Mouse (Mus musculus) cerebellum, adult 2 months (tissue): ENCODE results near the gene Limch1. TPM values are rescaled to one million over a fixed set of nuclear protein-coding genes. Genes with fewer than 3 reads are reported as not detected.

Experiments
- DNase-seq, 2 experiments: peaks; one replicate each; pipeline ENCODE4 v3.0.0; 2021
- H3K27ac ChIP-seq: fragments of 200-500 bp; 2 replicates; pipeline ENCODE4 v1.5.1; 2012; ENCODE audit warnings: low read length, control low read depth, inconsistent platforms; ENCODE audit not compliant: insufficient read depth
- H3K27me3 ChIP-seq: fragments of 200-500 bp; 2 replicates; pipeline ENCODE4 v1.6.1; 2012; ENCODE audit warnings: inconsistent platforms, mild to moderate bottlenecking, low read length, moderate library complexity; ENCODE audit not compliant: control insufficient read depth, insufficient read depth
- H3K4me1 ChIP-seq: fragments of 200-500 bp; 2 replicates; pipeline ENCODE4 v1.6.1; 2011; ENCODE audit warnings: low read length; ENCODE audit not compliant: control insufficient read depth, insufficient read depth
- H3K4me3 ChIP-seq: fragments of 200-500 bp; replicated peaks from 2 replicates; pipeline ENCODE3; 2011; ENCODE audit warnings: mild to moderate bottlenecking, low read depth, low read length, control low read depth; ENCODE audit not compliant: insufficient read depth
- CTCF ChIP-seq: fragments of 200-500 bp; IDR thresholded peaks from 2 replicates; pipeline ENCODE4 v1.5.1; 2011; ENCODE audit warnings: low read depth, mild to moderate bottlenecking, control low read depth, low read length, moderate library complexity, borderline replicate concordance; ENCODE audit not compliant: insufficient read depth
- POLR2A ChIP-seq: fragments of 200-500 bp; IDR thresholded peaks from 2 replicates; pipeline ENCODE4 v1.6.1; 2011; ENCODE audit warnings: low read length, control low read depth, borderline replicate concordance; ENCODE audit not compliant: insufficient read depth
- WGBS: fragments of 180-500 bp; shearing (Covaris S2); methylation state at CpG from one replicate; pipeline ENCODE4 v1.1.7; 2018; 5-methylcytosine and 5-hydroxymethylcytosine counted together
- polyA plus RNA-seq: library from polyadenylated mRNA; depleted of rRNA; stranded (reverse); fragments of >200 nt; gene quantifications from 2 replicates; pipeline ENCODE4 v1.2.3, GENCODE M21; 2012

The Limch1 gene
- polyA plus RNA-seq, 1 experiment = 68.1 TPM

DNA sequence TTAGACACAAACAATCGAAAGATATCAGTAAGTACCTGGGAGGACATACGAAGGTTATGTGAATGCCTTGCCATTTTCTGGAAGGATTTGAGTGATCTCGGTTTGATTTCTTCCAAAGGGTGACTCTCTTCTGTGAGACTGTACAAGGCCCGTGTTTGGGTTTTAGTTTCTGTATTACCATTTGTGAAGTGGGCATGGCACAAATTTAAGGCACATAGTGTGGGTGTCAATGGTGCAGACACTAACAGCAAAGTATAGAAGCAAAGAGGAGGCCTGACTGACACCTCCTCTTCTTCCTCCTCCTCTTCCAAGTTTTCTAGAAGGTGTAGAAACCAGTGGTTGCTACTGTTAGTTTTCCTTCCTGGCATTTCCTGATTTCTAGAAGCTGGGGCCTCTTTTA is 16.3 kb upstream of the Limch1 start:
- no peak for TF ChIP-seq POLR2A
- no peak for TF ChIP-seq CTCF
- H3K27me3 ChIP-seq = no peaks in the 10 kb centered on the region
- WGBS = 90% methylated on average over 4 of the region's 4 CpGs

DNA sequence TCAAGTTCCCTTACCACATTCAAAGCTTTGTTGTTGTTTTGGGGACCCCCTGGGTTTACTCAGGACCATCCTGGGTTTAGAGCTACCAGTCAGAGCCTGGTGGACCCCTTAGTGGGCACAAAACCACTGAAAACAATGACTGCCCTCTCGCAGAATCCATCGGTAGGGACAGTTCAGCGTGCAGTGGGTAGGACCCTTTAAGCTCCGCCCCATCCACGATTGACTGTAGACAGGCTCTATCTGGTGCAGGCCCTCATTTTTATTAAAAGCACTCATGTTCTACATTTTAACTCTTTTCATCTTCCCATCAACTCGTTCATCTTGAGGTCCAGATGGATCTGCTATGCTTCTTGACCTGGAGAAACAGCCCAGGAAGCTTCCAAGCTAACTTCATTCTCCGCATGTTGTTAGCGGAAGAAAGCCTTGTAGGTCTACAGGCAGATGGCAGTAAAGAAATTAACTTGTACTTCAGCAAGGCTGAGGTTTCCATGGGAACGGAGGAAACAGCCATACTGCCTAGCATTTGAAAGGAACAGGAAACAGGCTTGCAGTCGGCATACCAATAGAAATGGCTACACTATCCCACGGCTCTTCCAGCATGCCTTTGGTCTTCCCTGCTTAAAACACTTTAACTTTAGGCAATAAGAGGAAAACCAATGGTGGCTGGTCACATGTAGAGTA is 14.9 kb upstream of the Limch1 start:
- no peak overlapping the region for H3K27ac ChIP-seq
- no peak overlapping the region for H3K4me3 ChIP-seq
- 23% methylated on average over 11 of the region's 11 CpGs for WGBS
- no peaks in the 10 kb centered on the region for H3K27me3 ChIP-seq
- TF ChIP-seq POLR2A (no peak), CTCF (no peak)
- H3K4me1 ChIP-seq = no peaks in the 10 kb centered on the region
- peak in 1 of 2 experiments; percentile 59 for DNase-seq

More for the DNA sequence above, 16.3 kb upstream of the Limch1 start:
- no peak for DNase-seq
- Histone ChIP-seq H3K4me3 (no peak overlapping the region), H3K27ac (no peak overlapping the region), H3K4me1 (no peaks in the 10 kb centered on the region)

DNA sequence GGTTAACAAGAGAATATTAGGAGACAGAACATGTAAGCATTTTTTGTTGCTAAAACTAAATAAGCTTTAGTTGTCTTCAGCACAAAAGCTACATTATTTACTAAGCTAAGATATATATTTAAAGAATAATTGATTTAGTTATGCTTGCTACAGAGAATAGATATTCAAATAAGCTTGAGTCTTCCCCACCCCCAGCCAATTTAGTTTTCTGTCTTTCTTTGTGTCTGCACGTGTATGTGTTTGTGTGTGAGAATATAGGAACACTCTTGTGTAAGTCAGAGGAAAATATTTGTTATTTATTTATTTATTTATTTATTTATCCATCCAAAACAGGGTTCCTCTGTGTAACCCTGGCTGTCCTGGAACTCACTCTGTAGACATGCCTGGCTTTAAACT is 14.3 kb upstream of the Limch1 start:
- no peak overlapping the region for H3K27ac ChIP-seq
- no peaks in the 10 kb centered on the region for H3K4me1 ChIP-seq
- no peak overlapping the region for H3K4me3 ChIP-seq
- no peak for DNase-seq
- 72% methylated on average over 1 of the region's 1 CpGs for WGBS
- TF ChIP-seq CTCF = no peak
- no peak for TF ChIP-seq POLR2A
- no peaks in the 10 kb centered on the region for H3K27me3 ChIP-seq

DNA sequence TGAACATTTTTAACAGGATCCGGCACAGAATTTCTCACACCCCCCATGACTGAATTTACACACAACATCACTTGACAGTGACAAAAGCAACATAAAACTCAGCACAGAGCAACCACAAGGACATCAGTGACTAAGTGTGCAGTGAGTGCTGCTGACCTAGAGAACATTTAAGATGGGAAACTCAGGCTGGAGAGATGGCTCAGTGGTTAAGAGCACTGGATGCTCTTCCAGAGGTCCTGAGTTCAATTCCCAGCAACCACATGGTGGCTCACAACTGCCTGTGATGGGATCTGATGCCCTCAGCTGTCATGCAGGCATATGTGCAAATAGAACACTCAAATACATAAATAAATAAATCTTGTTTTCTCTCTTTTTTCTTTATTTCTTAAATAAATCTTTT is 12.1 kb upstream of the Limch1 start:
- H3K27ac ChIP-seq = no peak overlapping the region
- H3K27me3 ChIP-seq = no peaks in the 10 kb centered on the region
- WGBS = 97% methylated on average over 1 of the region's 1 CpGs
- H3K4me1 ChIP-seq = no peaks in the 10 kb centered on the region
- DNase-seq = no peak
- H3K4me3 ChIP-seq = no peak overlapping the region
- TF ChIP-seq POLR2A (no peak), CTCF (no peak)

DNA sequence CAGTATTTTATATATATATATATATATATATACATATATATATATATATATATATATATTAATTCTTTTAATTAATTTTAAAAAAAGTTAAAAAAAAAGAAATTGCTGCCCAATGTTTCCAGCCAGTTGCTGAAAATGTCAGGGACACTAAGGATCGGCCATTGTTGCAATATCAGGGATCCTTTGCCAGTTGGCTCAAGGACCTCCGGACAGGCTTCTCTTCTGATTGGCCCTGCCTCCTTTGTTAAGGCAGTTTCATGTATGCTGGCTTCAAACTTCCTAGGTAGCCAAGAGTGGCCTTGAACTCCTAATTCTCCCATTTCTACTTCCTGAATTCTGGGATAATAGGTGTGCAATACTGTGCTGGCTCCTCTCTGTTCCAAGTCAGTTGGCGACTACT is 6.3 kb upstream of the Limch1 start:
- no peak for DNase-seq
- H3K4me1 ChIP-seq = no peaks in the 10 kb centered on the region
- TF ChIP-seq POLR2A = no peak
- TF ChIP-seq CTCF = no peak
- WGBS = 97% methylated on average over 3 of the region's 3 CpGs
- no peak overlapping the region for H3K27ac ChIP-seq
- no peak overlapping the region for H3K4me3 ChIP-seq
- no peaks in the 10 kb centered on the region for H3K27me3 ChIP-seq

DNA sequence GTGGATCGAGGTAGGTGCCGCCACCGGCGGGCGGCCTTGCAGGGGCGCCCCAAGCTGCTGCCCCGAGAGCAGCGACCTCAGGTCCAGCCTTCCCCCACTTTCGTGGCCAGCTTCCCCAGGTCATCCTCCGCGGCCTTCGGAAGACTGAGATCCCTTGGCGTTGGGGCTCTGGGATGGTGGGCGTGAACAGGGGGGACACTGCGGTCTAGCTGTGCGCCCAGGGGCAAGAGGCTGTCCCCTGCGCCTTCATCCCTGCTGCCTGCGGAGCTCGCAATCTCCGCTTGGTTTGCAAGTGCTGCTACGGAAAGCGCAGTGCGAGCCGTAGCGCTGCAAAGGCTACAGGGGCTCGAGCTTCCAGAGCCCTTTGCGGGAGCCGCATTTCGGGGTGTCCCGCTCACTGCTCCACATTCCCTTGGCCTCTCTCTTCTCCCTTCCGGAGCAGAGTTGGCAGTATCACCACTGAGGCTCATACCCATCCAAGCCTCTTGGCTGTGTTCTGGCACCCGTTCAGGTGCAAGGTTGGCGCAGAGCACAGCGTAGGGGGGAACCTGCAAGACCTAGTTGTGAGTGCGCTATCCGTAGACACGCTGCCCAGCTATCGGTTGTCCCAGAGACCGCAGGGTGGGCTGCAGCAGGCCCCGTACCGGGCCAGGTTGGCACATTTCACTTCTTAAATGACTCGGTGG is 512 bp downstream of the Limch1 start:
- H3K4me3 ChIP-seq = peak overlapping the region; percentile 75
- peaks cover 9% of the 10 kb centered on the region for H3K4me1 ChIP-seq
- H3K27me3 ChIP-seq = no peaks in the 10 kb centered on the region
- TF ChIP-seq POLR2A (0 out of 2 replicates have a peak, but pooled peaks have one; percentile 22), CTCF (no peak)
- WGBS = under 1% methylated on average over 42 of the region's 42 CpGs
- H3K27ac ChIP-seq = peak overlapping the region; percentile 87
- peak; percentile 88 to 90 for DNase-seq

DNA sequence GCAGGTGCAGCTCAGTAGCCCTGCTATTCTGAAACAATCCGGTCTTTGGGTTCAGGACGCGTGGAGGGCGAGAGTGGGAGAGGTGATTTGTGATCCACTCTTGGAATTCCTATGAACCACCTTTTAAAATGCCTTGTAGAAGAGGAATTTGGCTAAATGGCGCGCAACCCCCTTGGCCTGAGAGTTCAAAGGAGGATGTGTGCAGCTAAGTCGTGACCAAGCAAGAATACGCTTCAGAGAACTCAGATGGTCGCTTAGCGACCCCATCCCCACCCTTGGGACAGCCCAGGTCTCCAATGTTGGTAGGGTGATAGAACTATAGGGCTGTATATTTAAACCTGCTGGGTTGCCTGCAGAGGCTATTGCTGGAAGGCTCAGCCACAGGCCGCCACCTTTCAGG is 1.1 kb downstream of the Limch1 start:
- H3K4me3 ChIP-seq = peak overlapping the region; percentile 75

DNA sequence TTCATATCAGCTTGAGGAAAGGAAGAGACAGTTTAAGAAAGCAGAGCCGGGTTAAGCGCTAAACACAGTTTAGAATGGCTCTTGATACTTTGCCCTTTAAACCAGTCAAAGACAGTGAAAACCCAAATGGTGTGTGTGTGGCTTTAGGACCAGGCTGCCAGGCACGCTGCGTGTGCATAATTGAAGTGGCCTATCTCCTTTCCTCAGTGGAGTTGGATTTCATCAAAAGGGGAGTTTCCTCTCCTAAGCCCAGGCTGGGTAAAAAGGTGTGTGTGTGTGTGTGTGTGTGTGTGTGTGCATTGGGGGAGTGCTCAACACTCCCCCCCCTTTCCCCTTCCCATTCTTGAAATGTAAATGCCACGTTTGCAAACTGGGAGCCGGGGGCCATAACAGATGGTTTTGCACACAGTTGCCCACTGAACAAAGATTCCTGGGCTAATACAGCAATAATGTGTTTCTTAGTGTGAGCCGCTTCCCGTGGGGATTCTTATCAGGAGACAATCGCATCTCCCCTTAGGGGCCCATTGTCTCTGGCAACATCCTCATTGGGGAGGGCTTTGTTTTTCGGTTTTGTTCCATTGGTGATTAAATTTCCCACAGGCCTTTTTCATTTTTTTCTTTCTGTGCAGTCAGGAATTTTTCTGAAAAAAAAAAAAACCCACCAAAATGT is 2.3 kb downstream of the Limch1 start:
- TF ChIP-seq CTCF (no peak), POLR2A (no peak)
- H3K27ac ChIP-seq = no peak overlapping the region

More for the DNA sequence above, 1.1 kb downstream of the Limch1 start:
- WGBS = 18% methylated on average over 11 of the region's 11 CpGs
- peaks cover 14% of the 10 kb centered on the region for H3K4me1 ChIP-seq
- TF ChIP-seq CTCF (no peak), POLR2A (no peak)
- H3K27ac ChIP-seq = peak overlapping the region; percentile 87
- no peak for DNase-seq
- no peaks in the 10 kb centered on the region for H3K27me3 ChIP-seq

More for the DNA sequence above, 2.3 kb downstream of the Limch1 start:
- 68% methylated on average over 10 of the region's 10 CpGs for WGBS
- Histone ChIP-seq H3K4me1 (peaks cover 18% of the 10 kb centered on the region), H3K27me3 (no peaks in the 10 kb centered on the region), H3K4me3 (no peak overlapping the region)
- no peak for DNase-seq
